Mouse (Mus musculus) small intestine, adult 2 months (tissue): ENCODE data around the gene Cldn3.

Source experiments
- CTCF ChIP-seq: fragments of 200-500 bp; IDR thresholded peaks from 2 replicates; pipeline ENCODE4 v1.5.1; 2012; ENCODE audit warnings: low read depth, mild to moderate bottlenecking, control low read depth, inconsistent platforms, low read length, moderate library complexity, mixed read lengths; ENCODE audit not compliant: insufficient replicate concordance, insufficient read length; ENCODE audit errors: extremely low read depth
- POLR2A ChIP-seq: fragments of 200-500 bp; IDR thresholded peaks from 2 replicates; pipeline ENCODE4 v1.6.1; 2012; ENCODE audit warnings: low read depth, mild to moderate bottlenecking, control low read depth, inconsistent platforms, low read length, moderate library complexity

DNA sequence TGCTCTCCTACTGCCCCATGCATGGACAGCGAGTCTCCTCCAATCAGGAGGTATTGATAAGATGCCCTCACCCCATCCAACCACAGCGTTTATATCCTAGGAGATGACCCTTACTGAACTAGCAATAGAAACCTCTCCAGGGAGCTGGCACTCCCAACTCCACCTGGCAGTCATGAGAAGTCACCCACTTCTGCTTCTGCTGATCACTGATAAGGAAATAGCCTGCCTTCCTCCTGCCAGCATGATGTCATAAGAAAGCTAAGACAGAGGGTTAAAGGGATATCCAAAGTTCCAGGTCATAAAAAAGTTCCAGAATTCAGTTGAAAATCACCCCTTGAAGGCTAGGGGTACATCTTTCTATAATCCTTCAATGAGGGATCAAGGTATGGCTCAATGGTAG is 9.8 kb upstream of the Cldn3 start:
- TF ChIP-seq POLR2A (no peak), CTCF (no peak)
